Mouse (Mus musculus) embryonic facial prominence, embryonic 10.5 days (tissue): ENCODE measurements around the gene Cd163. TPM values are rescaled to one million over a fixed set of nuclear protein-coding genes. Genes with fewer than 3 reads are reported as not detected.
"Not testable (repeated sequence)": the region's sequence is repeated elsewhere in the genome, so short reads cannot be mapped to it uniquely, and the experiment has no call there.

Experiments
- DNase-seq: peaks from one replicate; pipeline ENCODE4 v3.0.0-alpha.2; 2017; ENCODE audit warnings: low spot score
- H3K27ac ChIP-seq: fragments of 300-500 bp; sonication (generic); replicated peaks from 2 replicates; pipeline ENCODE4 v1.5.1; 2016; ENCODE audit warnings: mild to moderate bottlenecking
- H3K27me3 ChIP-seq: fragments of 300-500 bp; sonication (generic); replicated peaks from 2 replicates; pipeline ENCODE4 v1.6.1; 2016; ENCODE audit warnings: low read depth, mild to moderate bottlenecking; ENCODE audit not compliant: poor library complexity, severe bottlenecking
- H3K36me3 ChIP-seq: fragments of 300-500 bp; sonication (generic); replicated peaks from 2 replicates; pipeline ENCODE4 v1.6.1; 2016; ENCODE audit warnings: mild to moderate bottlenecking, moderate library complexity
- H3K4me1 ChIP-seq: fragments of 300-500 bp; sonication (generic); 2 replicates; pipeline ENCODE4 v1.6.1; 2016
- H3K4me3 ChIP-seq: fragments of 300-500 bp; sonication (generic); 2 replicates; pipeline ENCODE4 v1.5.1; 2016; ENCODE audit warnings: mild to moderate bottlenecking, moderate library complexity
- H3K9me3 ChIP-seq: fragments of 300-500 bp; sonication (generic); 2 replicates; pipeline ENCODE4 v1.6.1; 2016; ENCODE audit warnings: mild to moderate bottlenecking
- WGBS: fragments of 180-500 bp; shearing (Covaris S2); methylation state at CpG from one replicate; pipeline ENCODE4 v1.1.7; 2016; 5-methylcytosine and 5-hydroxymethylcytosine counted together
- polyA plus RNA-seq: library from polyadenylated mRNA; unstranded; fragments of >200 nt; fragmentation: Nextera tagmentation; extraction: Ambion mirVana; gene quantifications from 2 replicates; pipeline ENCODE4 v1.2.1, GENCODE M21; 2016

The Cd163 gene
- polyA plus RNA-seq = not detected in 2 replicates

GRCm38 (mm10) chr6:124304356-124304755 is at the start of gene Cd163:
TSS of gene Cd163 (plus strand) at chr6:124304656.
- no peaks in the 10 kb centered on the region for H3K9me3 ChIP-seq
- no peak within 1 kb of the TSS for H3K27ac ChIP-seq
- H3K36me3 ChIP-seq = no peaks in the 10 kb centered on the region
- no peak for DNase-seq
- H3K4me1 ChIP-seq = no peaks in the 10 kb centered on the region
- no peaks in the 10 kb centered on the region for H3K27me3 ChIP-seq
- H3K4me3 ChIP-seq = no peak within 1 kb of the TSS
- WGBS = 89% methylated on average over 4 of the region's 4 CpGs

- Histone ChIP-seq H3K27me3 (no peaks in the 10 kb centered on the region), H3K9me3 (no peaks in the 10 kb centered on the region), H3K4me3 (no peak overlapping the region), H3K36me3 (no peaks in the 10 kb centered on the region), H3K4me1 (peaks cover 8% of the 10 kb centered on the region), H3K27ac (peak overlapping the region; percentile 71)
- WGBS = 33% methylated on average over 6 of the region's 6 CpGs
- DNase-seq = peak; percentile 41
Observed at GRCm38 (mm10) chr6:124255721-124256470, 48.6 kb upstream of the Cd163 start.

- no peaks in the 10 kb centered on the region for H3K27me3 ChIP-seq
- H3K27ac ChIP-seq = no peak overlapping the region
- peaks cover 8% of the 10 kb centered on the region for H3K4me1 ChIP-seq
- H3K4me3 ChIP-seq = no peak overlapping the region
- 21% methylated on average over 14 of the region's 14 CpGs for WGBS
- no peaks in the 10 kb centered on the region for H3K36me3 ChIP-seq
- no peaks in the 10 kb centered on the region for H3K9me3 ChIP-seq
- peak; percentile 83 for DNase-seq
Observed at GRCm38 (mm10) chr6:124260198-124260931, 44.1 kb upstream of the Cd163 start.

GRCm38 (mm10) chr6:124262696-124263095 is 41.8 kb upstream of the Cd163 start:
- Histone ChIP-seq H3K27me3 (no peaks in the 10 kb centered on the region), H3K4me1 (no peaks in the 10 kb centered on the region), H3K9me3 (no peaks in the 10 kb centered on the region), H3K4me3 (no peak overlapping the region), H3K27ac (peak overlapping the region; percentile 19; the same call in 1 of the 2 replicates), H3K36me3 (no peaks in the 10 kb centered on the region)
- WGBS = 6% methylated on average over 3 of the region's 3 CpGs
- peak; percentile 72 for DNase-seq

GRCm38 (mm10) chr6:124273231-124273880 is 31.1 kb upstream of the Cd163 start:
- Histone ChIP-seq H3K4me3 (no peak overlapping the region), H3K36me3 (no peaks in the 10 kb centered on the region), H3K27me3 (no peaks in the 10 kb centered on the region), H3K4me1 (no peaks in the 10 kb centered on the region), H3K9me3 (no peaks in the 10 kb centered on the region), H3K27ac (no peak overlapping the region)
- no peak for DNase-seq
- 74% methylated on average over 5 of the region's 5 CpGs for WGBS

- Histone ChIP-seq H3K4me3 (no peak overlapping the region), H3K4me1 (no peaks in the 10 kb centered on the region), H3K27ac (no peak overlapping the region), H3K9me3 (no peaks in the 10 kb centered on the region), H3K36me3 (no peaks in the 10 kb centered on the region), H3K27me3 (no peaks in the 10 kb centered on the region)
- no peak for DNase-seq
- 85% methylated on average over 5 of the region's 5 CpGs for WGBS
Observed at GRCm38 (mm10) chr6:124277641-124278040, 26.8 kb upstream of the Cd163 start.

GRCm38 (mm10) chr6:124278291-124278690 is 26.2 kb upstream of the Cd163 start:
- Histone ChIP-seq H3K36me3 (no peaks in the 10 kb centered on the region), H3K27ac (no peak overlapping the region), H3K4me1 (no peaks in the 10 kb centered on the region), H3K9me3 (no peaks in the 10 kb centered on the region), H3K4me3 (no peak overlapping the region), H3K27me3 (no peaks in the 10 kb centered on the region)
- 82% methylated on average over 5 of the region's 5 CpGs for WGBS
- DNase-seq = no peak

GRCm38 (mm10) chr6:124282731-124283130 is 21.7 kb upstream of the Cd163 start:
- Histone ChIP-seq H3K27me3 (no peaks in the 10 kb centered on the region), H3K36me3 (no peaks in the 10 kb centered on the region), H3K4me3 (no peak overlapping the region), H3K4me1 (no peaks in the 10 kb centered on the region), H3K9me3 (no peaks in the 10 kb centered on the region), H3K27ac (no peak overlapping the region)
- 93% methylated on average over 4 of the region's 4 CpGs for WGBS
- DNase-seq = no peak

GRCm38 (mm10) chr6:124297378-124297777 is 7.1 kb upstream of the Cd163 start:
- WGBS = 94% methylated on average over 5 of the region's 5 CpGs

GRCm38 (mm10) chr6:124301447-124302192 is 2.8 kb upstream of the Cd163 start:
- no peak for DNase-seq
- H3K4me3 ChIP-seq = no peak overlapping the region
- H3K27me3 ChIP-seq = no peaks in the 10 kb centered on the region
- H3K4me1 ChIP-seq = no peaks in the 10 kb centered on the region
- WGBS = 84% methylated on average over 3 of the region's 3 CpGs
- H3K36me3 ChIP-seq = no peaks in the 10 kb centered on the region
- H3K27ac ChIP-seq = no peak overlapping the region
- no peaks in the 10 kb centered on the region for H3K9me3 ChIP-seq

More at GRCm38 (mm10) chr6:124297378-124297777, 7.1 kb upstream of the Cd163 start:
- H3K27ac ChIP-seq, H3K36me3 ChIP-seq, DNase-seq, H3K4me3 ChIP-seq, H3K9me3 ChIP-seq, H3K27me3 ChIP-seq, H3K4me1 ChIP-seq: not testable (repeated sequence)

- DNase-seq = no peak
- 89% methylated on average over 8 of the region's 8 CpGs for WGBS
- Histone ChIP-seq H3K9me3 (no peaks in the 10 kb centered on the region), H3K4me3 (no peak overlapping the region), H3K4me1 (no peaks in the 10 kb centered on the region), H3K27ac (no peak overlapping the region), H3K27me3 (no peaks in the 10 kb centered on the region), H3K36me3 (no peaks in the 10 kb centered on the region)
Observed at GRCm38 (mm10) chr6:124308935-124309334, 4.5 kb downstream of the Cd163 start.

GRCm38 (mm10) chr6:124312292-124312691 is 7.8 kb downstream of the Cd163 start:
- Histone ChIP-seq H3K9me3 (no peaks in the 10 kb centered on the region), H3K4me1 (no peaks in the 10 kb centered on the region), H3K36me3 (no peaks in the 10 kb centered on the region), H3K4me3 (no peak overlapping the region), H3K27me3 (no peaks in the 10 kb centered on the region), H3K27ac (no peak overlapping the region)
- no peak for DNase-seq
- WGBS = 87% methylated on average over 6 of the region's 6 CpGs
